Mouse (Mus musculus) lung, adult 2 months (tissue): ENCODE results near the gene Rexo2.

Source experiments
- CTCF ChIP-seq: fragments of 200-500 bp; IDR thresholded peaks from 2 replicates; pipeline ENCODE4 v1.5.1; 2011; ENCODE audit warnings: mild to moderate bottlenecking, low read length, control low read depth; ENCODE audit not compliant: insufficient read depth
- POLR2A ChIP-seq: fragments of 200-500 bp; IDR thresholded peaks from 2 replicates; pipeline ENCODE4 v1.6.1; 2011; ENCODE audit warnings: low read depth, mild to moderate bottlenecking, control low read depth, low read length, borderline replicate concordance; ENCODE audit errors: extremely low read depth

DNA sequence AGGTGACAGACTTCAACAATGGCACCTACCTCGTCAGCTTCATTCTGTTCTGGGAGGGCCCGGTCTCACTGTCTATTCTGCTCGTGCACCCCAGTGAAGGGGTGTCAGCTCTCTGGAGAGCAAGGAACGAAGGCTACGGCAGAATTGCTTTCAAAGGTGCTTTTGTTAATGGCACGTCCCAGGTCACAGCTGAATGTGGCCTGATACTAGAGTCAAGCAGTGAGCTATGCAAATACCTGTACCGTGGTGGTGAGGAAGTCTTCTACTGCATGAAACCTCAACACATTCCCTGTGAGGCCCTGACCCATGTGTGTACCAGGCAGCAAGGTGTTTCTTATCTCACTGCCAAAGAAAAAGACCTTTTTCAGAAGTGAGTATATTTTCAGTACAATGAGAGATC, 60.0 kb downstream of the Rexo2 start:
- TF ChIP-seq CTCF (no peak), POLR2A (no peak)
